Mouse (Mus musculus): ENCODE measurements around the gene Nxf2.

- no peak for TF ChIP-seq EP300 (IDR thresholded peaks at IDR 0.05; ENCODE audit: low read depth)
- no peak for TF ChIP-seq CTCF (IDR thresholded peaks at IDR 0.05; ENCODE audit: low read depth)
These were observed 43.5 kb upstream of the Nxf2 start for GRCm38 (mm10) chrX:135008021-135008420.

All from liver, postnatal 0 days (tissue).